ENCODE assay signal across 8 mouse cellular contexts in the genomic region with DNA sequence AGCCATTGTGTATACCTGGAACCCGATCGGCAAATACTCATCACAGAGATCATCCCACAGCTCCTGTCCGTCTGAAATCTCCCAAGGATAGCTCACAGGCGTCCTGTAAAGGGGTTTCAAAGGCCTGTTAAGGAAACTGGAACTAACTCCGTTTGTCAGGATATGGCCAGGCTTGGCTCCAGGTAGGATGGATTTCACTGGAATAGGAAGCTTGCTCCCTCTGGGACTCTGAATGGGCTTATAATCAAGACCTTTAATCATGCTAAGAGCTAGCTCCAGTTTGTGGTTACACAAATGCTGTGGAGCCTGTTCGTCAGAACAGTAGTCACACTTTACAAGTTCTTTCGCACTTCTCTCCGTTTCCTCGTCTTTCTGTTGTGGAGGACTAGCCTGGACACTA.
DNase-seq lines count a peak whose midpoint lies in the region; ATAC-seq and TF ChIP-seq lines count a peak whose summit lies in the region.

No protein-coding gene starts in this region.

- H3K27ac ChIP-seq in ES-Bruce4 (ENCODE audit: insufficient read depth, low read length), result no peak overlapping the region
- H3K27ac ChIP-seq in heart, embryonic 11.5 days (ENCODE audit: low read depth, low read length), result no peak overlapping the region
- H3K27ac ChIP-seq in liver, embryonic 12.5 days, result no peak overlapping the region
- no peak overlapping the region for H3K27ac ChIP-seq in stomach, postnatal 0 days (replicated peaks)

- peak overlapping the region; percentile 69 for H3K4me3 ChIP-seq in erythroblast, embryonic 14.5 days (replicated peaks)
- H3K4me3 ChIP-seq in ES-Bruce4 (ENCODE audit: low read depth, low read length), result peak overlapping the region; percentile 79
- peak overlapping the region; percentile 70 for H3K4me3 ChIP-seq in heart, embryonic 11.5 days (ENCODE audit: low read depth, low read length)
- H3K4me3 ChIP-seq in liver, embryonic 12.5 days, result peak overlapping the region; percentile 70
- peak overlapping the region; percentile 86 for H3K4me3 ChIP-seq in stomach, postnatal 0 days (ENCODE audit: low read depth, low read length)

- H3K9me3 ChIP-seq in erythroblast, embryonic 14.5 days (ENCODE audit: control insufficient read depth, low read length), result no peaks in the 10 kb centered on the region
- H3K9me3 ChIP-seq in ES-Bruce4 (replicated peaks; ENCODE audit: control insufficient read depth, insufficient read depth, low read length, poor library complexity, severe bottlenecking), result no peaks in the 10 kb centered on the region
- H3K9me3 ChIP-seq in heart, embryonic 11.5 days (replicated peaks; ENCODE audit: control insufficient read depth, low read length), result no peaks in the 10 kb centered on the region
- no peaks in the 10 kb centered on the region for H3K9me3 ChIP-seq in liver, embryonic 12.5 days (replicated peaks)
- H3K9me3 ChIP-seq in stomach, postnatal 0 days (ENCODE audit: control insufficient read depth, low read length), result no peaks in the 10 kb centered on the region

- 67% methylated on average over 9 of the region's 9 CpGs for WGBS in heart, embryonic 11.5 days (ENCODE audit: insufficient replicate concordance)
- 60% methylated on average over 9 of the region's 9 CpGs for WGBS in liver, embryonic 12.5 days (ENCODE audit: insufficient replicate concordance)
- WGBS in stomach, postnatal 0 days, result 29% methylated on average over 9 of the region's 9 CpGs

- no peak for DNase-seq in stomach, postnatal 0 days (ENCODE audit: low spot score)
- DNase-seq in left cerebral cortex, postnatal 14 days (ENCODE audit: low spot score in 2 of 2), result no peak
- DNase-seq in adrenal gland, adult 8-10 months, result no peak

- H3K9ac ChIP-seq in ES-Bruce4 (ENCODE audit: low read depth, poor library complexity, severe bottlenecking), result no peak overlapping the region
- H3K9ac ChIP-seq in heart, embryonic 11.5 days (ENCODE audit: low read depth, low read length), result no peak overlapping the region
- no peak overlapping the region for H3K9ac ChIP-seq in liver, embryonic 12.5 days
- peak overlapping the region; percentile 74 for H3K9ac ChIP-seq in stomach, postnatal 0 days (ENCODE audit: low read length)

- TF ChIP-seq CTCF in ES-Bruce4 (IDR thresholded peaks at IDR 0.05; ENCODE audit: low read depth, low read length), result no peak
- TF ChIP-seq CTCF in stomach, postnatal 0 days (IDR thresholded peaks at IDR 0.05; ENCODE audit: low read depth), result no peak

- H3K4me2 ChIP-seq in heart, embryonic 11.5 days, result peak overlapping the region; percentile 80
- peak overlapping the region; percentile 92 for H3K4me2 ChIP-seq in liver, embryonic 12.5 days
- peak overlapping the region; percentile 86 for H3K4me2 ChIP-seq in stomach, postnatal 0 days (replicated peaks; ENCODE audit: low read depth)

- no peak for TF ChIP-seq POLR2A in ES-Bruce4 (IDR thresholded peaks at IDR 0.05; ENCODE audit: insufficient read depth, low read length)

- no peak for ATAC-seq in erythroblast, adult 5-6 weeks (replicated peaks; ENCODE audit: low FRiP score, poor library complexity, severe bottlenecking)
- ATAC-seq in heart, embryonic 11.5 days (replicated peaks; ENCODE audit: insufficient number of reproducible peaks, low FRiP score, low TSS enrichment), result no peak
- no peak for ATAC-seq in liver, embryonic 12.5 days
- ATAC-seq in stomach, postnatal 0 days (ENCODE audit: low FRiP score, low TSS enrichment), result no peak

- no peak for TF ChIP-seq EP300 in ES-Bruce4 (IDR thresholded peaks at IDR 0.05; ENCODE audit: insufficient read depth, low read depth, low read length)
- no peak for TF ChIP-seq EP300 in stomach, postnatal 0 days (optimal IDR thresholded peaks at IDR 0.05)

- peaks cover 32% of the 10 kb centered on the region for H3K27me3 ChIP-seq in erythroblast, embryonic 14.5 days (ENCODE audit: control insufficient read depth)
- H3K27me3 ChIP-seq in ES-Bruce4 (ENCODE audit: control insufficient read depth, insufficient read depth, low read length, poor library complexity, severe bottlenecking), result no peaks in the 10 kb centered on the region
- H3K27me3 ChIP-seq in heart, embryonic 11.5 days (ENCODE audit: control insufficient read depth, insufficient read depth, low read length), result no peaks in the 10 kb centered on the region
- peaks cover 16% of the 10 kb centered on the region for H3K27me3 ChIP-seq in liver, embryonic 12.5 days (replicated peaks)
- H3K27me3 ChIP-seq in stomach, postnatal 0 days (ENCODE audit: control insufficient read depth, insufficient read depth, low read length), result no peaks in the 10 kb centered on the region

- intact Hi-C loops in left cerebral cortex, postnatal 14 days (cut with DNase I), result loop anchor here (5.0 kb wide), 1 partner anchor 101 kb away; no protein-coding TSS in a partner anchor

- peaks cover 17% of the 10 kb centered on the region for H3K4me1 ChIP-seq in erythroblast, embryonic 14.5 days (ENCODE audit: control insufficient read depth)
- no peaks in the 10 kb centered on the region for H3K4me1 ChIP-seq in ES-Bruce4 (ENCODE audit: control insufficient read depth, insufficient read depth, low read length)
- H3K4me1 ChIP-seq in heart, embryonic 11.5 days (ENCODE audit: control insufficient read depth, insufficient read depth, low read length), result peaks cover 29% of the 10 kb centered on the region
- peaks cover 21% of the 10 kb centered on the region; the same call in 1 of the 2 replicates for H3K4me1 ChIP-seq in liver, embryonic 12.5 days
- H3K4me1 ChIP-seq in stomach, postnatal 0 days (replicated peaks; ENCODE audit: control insufficient read depth, insufficient read depth), result peaks cover 8% of the 10 kb centered on the region; the same call in 1 of the 2 replicates

- H3K36me3 ChIP-seq in erythroblast, embryonic 14.5 days (ENCODE audit: control insufficient read depth), result no peaks in the 10 kb centered on the region
- no peaks in the 10 kb centered on the region for H3K36me3 ChIP-seq in ES-Bruce4 (ENCODE audit: control insufficient read depth, insufficient read depth, low read length, poor library complexity, severe bottlenecking)
- no peaks in the 10 kb centered on the region for H3K36me3 ChIP-seq in heart, embryonic 11.5 days (ENCODE audit: control insufficient read depth, insufficient read depth, low read length)
- no peaks in the 10 kb centered on the region for H3K36me3 ChIP-seq in liver, embryonic 12.5 days
- 0 out of 2 replicates have a peak, but pooled peaks cover 3% of the 10 kb centered on the region for H3K36me3 ChIP-seq in stomach, postnatal 0 days (ENCODE audit: control insufficient read depth, insufficient read depth, low read length)
